Mouse (Mus musculus) adipocyte (in vitro differentiated cells): Measurements from ENCODE around the gene Ntf5.
"Not testable (repeated sequence)": the region's sequence is repeated elsewhere in the genome, so short reads cannot be mapped to it uniquely, and the experiment has no call there.

Source experiments
- DNase-seq: peaks from one replicate; pipeline ENCODE4 v3.0.0-alpha.2; 2016; ENCODE audit warnings: low spot score

The Ntf5 gene

GRCm38 (mm10) chr7:45413113-45413863, at the start of gene Ntf5:
Gene Ntf5 (plus strand): TSS chr7:45413695.
- DNase-seq, result no peak

- DNase-seq, result no peak
Observed at GRCm38 (mm10) chr7:45363983-45364382, 49.5 kb upstream of the Ntf5 start.

- DNase-seq, result peak; percentile 35
Observed at GRCm38 (mm10) chr7:45365742-45366651, 47.5 kb upstream of the Ntf5 start.

- no peak for DNase-seq
Observed at GRCm38 (mm10) chr7:45366652-45367019, 46.9 kb upstream of the Ntf5 start, which contains the start of gene Ppfia3. Gene Ppfia3 (minus strand): TSS chr7:45367019.

- peak; percentile 91 for DNase-seq
Observed at GRCm38 (mm10) chr7:45367020-45367880, 46.2 kb upstream of the Ntf5 start.

- DNase-seq, result no peak
Observed at GRCm38 (mm10) chr7:45368178-45368577, 45.3 kb upstream of the Ntf5 start.

- no peak for DNase-seq
Observed at GRCm38 (mm10) chr7:45369022-45369745, 44.3 kb upstream of the Ntf5 start.

GRCm38 (mm10) chr7:45369836-45370474, 43.5 kb upstream of the Ntf5 start:
- DNase-seq, result no peak

GRCm38 (mm10) chr7:45370475-45371311, 42.8 kb upstream of the Ntf5 start, which contains the start of gene Lin7b:
Gene Lin7b (minus strand): TSS chr7:45370583.
- no peak for DNase-seq

GRCm38 (mm10) chr7:45372371-45372770, 41.1 kb upstream of the Ntf5 start:
- DNase-seq, result no peak

GRCm38 (mm10) chr7:45374620-45375019, 38.9 kb upstream of the Ntf5 start:
- DNase-seq, result no peak

GRCm38 (mm10) chr7:45376057-45376456, 37.4 kb upstream of the Ntf5 start:
- no peak for DNase-seq

GRCm38 (mm10) chr7:45386077-45386476, 27.4 kb upstream of the Ntf5 start:
- DNase-seq, result no peak

- peak; percentile 74 for DNase-seq
Observed at GRCm38 (mm10) chr7:45395129-45395541, 18.4 kb upstream of the Ntf5 start.

- peak; percentile 100 for DNase-seq
Observed at GRCm38 (mm10) chr7:45395578-45396336, 17.7 kb upstream of the Ntf5 start, which contains the start of gene Snrnp70. Gene Snrnp70 (minus strand): TSS chr7:45395742.

GRCm38 (mm10) chr7:45396337-45396775, 17.1 kb upstream of the Ntf5 start:
- DNase-seq, result not testable (repeated sequence)

- no peak for DNase-seq
Observed at GRCm38 (mm10) chr7:45396787-45397186, 16.7 kb upstream of the Ntf5 start.

- no peak for DNase-seq
Observed at GRCm38 (mm10) chr7:45401521-45402085, 11.9 kb upstream of the Ntf5 start.
